Mouse (Mus musculus): ENCODE measurements around the gene Olfr173.

The Olfr173 gene

GRCm38 (mm10) chr16:58800168-58800567 lies at the start of gene Olfr173:
TSS of gene Olfr173 (minus strand) at chr16:58800268.
- no peak for DNase-seq (ENCODE audit: extremely low read depth, low read depth, low spot score)

- no peak for DNase-seq (ENCODE audit: extremely low read depth, low read depth, low spot score)
Observed at GRCm38 (mm10) chr16:58826732-58827319, 26.8 kb upstream of the Olfr173 start, which contains the start of gene Olfr175-ps1. TSS of gene Olfr175-ps1 (minus strand) at chr16:58826782.

GRCm38 (mm10) chr16:58763076-58763475 lies 37.0 kb downstream of the Olfr173 start, which contains the start of gene Olfr172:
TSS of gene Olfr172 (minus strand) at chr16:58763176.
- DNase-seq (ENCODE audit: extremely low read depth, low read depth, low spot score) = no peak

GRCm38 (mm10) chr16:58756191-58756590 lies 43.9 kb downstream of the Olfr173 start:
- DNase-seq (ENCODE audit: extremely low read depth, low read depth, low spot score) = no peak

GRCm38 (mm10) chr16:58751314-58751713 lies 48.8 kb downstream of the Olfr173 start:
- no peak for DNase-seq (ENCODE audit: extremely low read depth, low read depth, low spot score)

GRCm38 (mm10) chr16:58746715-58747114 lies 53.4 kb downstream of the Olfr173 start:
- peak; percentile 95 for DNase-seq (ENCODE audit: extremely low read depth, low read depth, low spot score)
